Mouse (Mus musculus) lung, adult 2 months (tissue): ENCODE measurements around the gene Fry.

Experiments
- CTCF ChIP-seq: fragments of 200-500 bp; IDR thresholded peaks from 2 replicates; pipeline ENCODE4 v1.5.1; 2011; ENCODE audit warnings: mild to moderate bottlenecking, low read length, control low read depth; ENCODE audit not compliant: insufficient read depth
- POLR2A ChIP-seq: fragments of 200-500 bp; IDR thresholded peaks from 2 replicates; pipeline ENCODE4 v1.6.1; 2011; ENCODE audit warnings: low read depth, mild to moderate bottlenecking, control low read depth, low read length, borderline replicate concordance; ENCODE audit errors: extremely low read depth

GRCm38 (mm10) chr5:150281084-150281483, 162.6 kb downstream of the Fry start:
- TF ChIP-seq POLR2A (no peak), CTCF (no peak)
